Mouse (Mus musculus) embryonic stem cell, embryonic (primary cell): ENCODE data around the gene Prune1.

Source experiments
- CTCF ChIA-PET, 4 experiments: fragments of 300-600 bp in 2 of 4; fragments of 350-600 bp in 2 of 4; sonication (Branson Sonifier 250); formaldehyde crosslinking; loops; one replicate each; lab custom pipeline; 2022; ENCODE audit warnings: inconsistent platforms in 2 of 4; lab: Charles Lee
- POLR2A ChIA-PET, 4 experiments: fragments of 300-600 bp in 2 of 4; fragments of 350-600 bp in 2 of 4; sonication (Branson Sonifier 250); formaldehyde crosslinking; loops; one replicate each; lab custom pipeline; 2022; ENCODE audit warnings: antibody characterized with exemption in 4 of 4, inconsistent platforms in 1 of 4; lab: Charles Lee

The Prune1 gene

DNA sequence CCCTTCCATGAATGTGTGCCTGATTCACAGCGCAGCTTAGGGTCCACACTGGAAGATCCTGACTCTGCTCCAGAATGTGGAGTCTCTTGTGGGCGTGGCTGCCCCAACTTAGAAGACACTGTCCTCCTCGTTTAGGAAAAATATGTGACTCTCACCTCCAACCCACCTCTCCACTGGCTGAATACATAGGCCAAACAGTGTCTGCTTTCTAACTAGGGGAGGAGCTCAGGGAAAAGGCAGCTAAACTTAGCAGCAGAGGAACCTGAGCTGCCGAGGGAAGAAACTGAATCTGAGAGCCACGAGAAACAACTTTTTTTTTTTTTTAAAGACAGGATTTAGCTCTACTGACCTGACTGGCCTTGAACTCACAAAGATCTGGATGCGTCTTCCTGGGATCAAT, 6.7 kb downstream of the Prune1 start:
- CTCF ChIA-PET: interaction anchor here in 3 of 4 experiments (0.5 to 1.0 kb wide), 3 partner anchors 58 to 172 kb away, joined by 3 read pairs; partner anchors contain the start of gene Gabpb2 (in 1 of the 3)
- POLR2A ChIA-PET: interaction anchor here in 3 of 4 experiments (0.6 to 5.7 kb wide), 16 partner anchors 8 to 698 kb away, joined by 3 to 36 read pairs (median 4); partner anchors contain the start of gene Zfp687 (in 1 of the 3)

DNA sequence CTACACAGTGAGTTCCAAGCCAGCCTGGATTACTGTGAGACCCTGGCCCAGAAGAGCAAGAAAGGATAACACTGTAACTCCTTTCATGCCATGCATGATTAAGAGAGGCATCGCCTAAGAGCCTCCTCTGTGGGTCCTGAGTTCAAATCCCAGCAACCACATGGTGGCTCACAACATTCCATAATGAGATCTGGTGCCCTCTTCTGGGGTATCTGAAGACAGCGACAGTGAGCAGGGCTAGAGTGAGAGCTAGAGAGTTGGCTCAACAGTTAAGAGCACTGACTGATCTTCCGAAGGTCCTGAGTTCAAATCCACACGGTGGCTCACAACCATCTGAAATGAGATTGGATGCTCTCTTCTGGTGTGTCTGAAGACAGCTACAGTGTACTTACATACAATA, 7.4 kb downstream of the Prune1 start:
- ChIA-PET POLR2A (interaction anchor here in 3 of 4 experiments (0.6 to 5.7 kb wide), 17 partner anchors 7 to 235 kb away, joined by 3 to 36 read pairs (median 3); partner anchors contain the start of genes Bnipl (in 1 of the 3), Mindy1 (in 1 of the 3) and Prune1 (in 1 of the 3)), CTCF (interaction anchor here in 3 of 4 experiments (0.5 to 1.0 kb wide), 5 partner anchors 51 to 298 kb away, joined by 3 to 17 read pairs (median 3); partner anchors contain the start of gene Gabpb2 (in 1 of the 3))

DNA sequence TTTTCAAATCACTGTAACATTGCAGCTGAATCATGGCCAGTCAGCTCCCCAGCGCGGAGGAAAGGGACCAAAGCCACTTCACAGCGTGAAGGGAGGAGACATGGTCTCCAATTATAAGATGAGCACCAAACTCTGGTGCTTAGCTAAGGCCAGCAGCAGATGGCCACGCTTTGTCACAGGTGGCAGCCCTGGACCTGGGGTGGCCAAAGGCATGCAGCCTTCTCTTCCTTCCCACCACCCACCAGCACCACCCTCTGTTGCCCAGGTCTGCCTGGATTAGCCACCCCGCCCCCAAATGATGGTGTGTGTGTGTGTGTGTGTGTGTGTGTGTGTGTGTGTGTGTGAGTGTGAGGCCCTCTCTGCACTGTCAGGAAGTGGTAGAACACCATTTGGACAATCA, 8.4 kb downstream of the Prune1 start:
- ChIA-PET POLR2A (interaction anchor here in 2 of 4 experiments (0.6 to 5.7 kb wide), 10 partner anchors 8 to 305 kb away, joined by 3 to 36 read pairs (median 3); partner anchors contain the start of genes Prune1 (in 2 of the 2), Bnipl (in 1 of the 2), Gabpb2 (in 1 of the 2) and Mindy1 (in 1 of the 2)), CTCF (interaction anchor here in 2 of 4 experiments (0.5 to 0.7 kb wide), 4 partner anchors 40 to 297 kb away, joined by 3 to 17 read pairs (median 4); no protein-coding TSS in a partner anchor)

DNA sequence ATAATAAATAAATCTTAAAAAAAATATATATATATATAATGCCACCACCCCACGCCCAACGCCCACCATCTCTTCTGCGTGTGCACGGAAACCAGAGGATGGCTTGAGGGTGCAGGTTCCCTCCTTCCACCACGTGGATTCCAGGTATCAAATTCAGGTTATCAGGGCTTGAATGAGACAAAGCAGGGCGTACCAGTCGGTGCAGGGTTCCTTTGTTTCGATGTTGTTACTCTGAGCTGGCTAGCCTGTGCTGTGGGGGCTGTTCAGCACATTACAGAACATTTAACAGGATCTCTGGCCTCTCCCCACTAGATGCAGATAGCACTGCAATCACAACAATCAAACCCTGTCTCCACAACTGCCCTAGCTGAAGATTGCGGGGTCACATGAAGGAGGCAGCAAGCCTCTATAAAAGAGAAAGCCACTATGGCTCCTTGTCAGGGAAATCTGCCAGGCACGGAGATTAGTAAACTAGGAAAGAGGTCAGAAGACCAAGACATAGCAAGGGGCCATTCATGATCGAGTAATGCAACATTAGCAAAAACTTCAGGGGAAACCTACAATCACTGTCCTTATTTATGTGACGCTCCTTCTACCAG, 11.0 kb downstream of the Prune1 start:
- POLR2A ChIA-PET: interaction anchor here in 3 of 4 experiments (0.5 to 4.6 kb wide), 12 partner anchors 11 to 432 kb away, joined by 3 to 29 read pairs (median 4); partner anchors contain the start of genes Mindy1 (in 2 of the 3), Prune1 (in 2 of the 3), Cdc42se1 (in 1 of the 3) and Gm128 (in 1 of the 3)
- CTCF ChIA-PET: interaction anchor here in 3 of 4 experiments (0.6 to 1.8 kb wide), 4 partner anchors 22 to 274 kb away, joined by 3 to 7 read pairs (median 4); no protein-coding TSS in a partner anchor

DNA sequence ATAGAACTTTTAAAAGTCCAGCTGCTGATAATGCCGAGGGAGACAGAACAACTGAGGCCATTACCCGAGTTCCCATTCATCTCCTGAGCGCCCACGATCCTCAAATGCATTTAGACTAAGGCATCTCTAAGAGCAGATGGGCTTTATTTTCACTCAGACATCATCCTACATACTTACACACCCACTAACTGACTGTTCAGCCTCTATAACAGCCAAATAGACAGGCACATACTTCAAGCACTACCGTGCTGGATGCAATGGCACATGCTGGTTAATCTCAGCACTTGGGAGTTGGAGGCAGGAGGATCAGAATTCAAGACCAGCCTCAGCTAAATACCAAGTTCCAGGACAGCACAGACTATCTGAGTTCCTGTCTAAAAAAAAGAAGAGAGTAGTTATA, 12.1 kb downstream of the Prune1 start:
- POLR2A ChIA-PET: interaction anchor here in 2 of 4 experiments (0.6 to 4.6 kb wide), 11 partner anchors 10 to 431 kb away, joined by 3 to 29 read pairs (median 5); partner anchors contain the start of genes Mindy1 (in 2 of the 2), Prune1 (in 2 of the 2) and Gm128 (in 1 of the 2)
- CTCF ChIA-PET: interaction anchor here in 2 of 4 experiments (0.6 to 1.6 kb wide), 4 partner anchors 34 to 747 kb away, joined by 3 to 11 read pairs (median 4); partner anchors contain the start of gene Cers2 (in 1 of the 2)

DNA sequence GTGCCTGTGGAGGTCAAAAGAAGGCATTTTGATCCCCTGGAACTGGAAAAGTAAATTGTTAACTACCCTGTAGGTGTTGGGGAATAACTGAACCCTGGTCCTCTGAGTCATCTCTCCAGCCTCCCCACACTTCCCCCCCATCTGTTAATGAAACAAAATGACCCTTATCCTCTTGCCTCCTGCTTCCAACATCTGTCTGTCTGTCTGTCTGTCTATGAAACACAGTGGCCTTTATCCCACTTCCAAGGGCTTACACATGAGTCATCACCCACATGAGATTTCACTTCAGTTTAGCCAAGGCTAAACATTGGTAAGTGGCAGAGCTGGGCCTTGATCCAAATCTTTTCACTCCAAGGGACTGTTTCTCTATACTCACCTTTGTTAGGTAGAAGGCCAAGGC, 14.0 kb downstream of the Prune1 start:
- CTCF ChIA-PET: no interaction called here

DNA sequence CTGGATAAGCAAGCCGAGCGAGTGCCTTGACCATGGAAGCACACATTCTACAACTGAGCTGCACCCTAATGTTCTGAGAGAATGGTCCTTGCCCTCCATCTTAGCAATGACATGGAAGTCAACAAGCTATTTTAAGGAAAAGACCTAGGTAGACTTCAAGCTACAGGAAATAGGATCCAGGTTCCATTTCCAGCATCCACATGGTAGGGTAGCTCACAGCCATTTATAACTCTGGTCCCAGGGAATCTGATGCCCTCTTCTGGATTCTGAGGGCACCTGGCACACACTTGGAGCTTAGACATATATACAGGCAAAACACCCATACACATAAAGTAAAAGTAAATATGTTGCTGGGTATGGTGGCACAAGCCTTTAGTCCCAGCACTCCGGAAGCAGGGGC, 15.8 kb downstream of the Prune1 start:
- ChIA-PET POLR2A (interaction anchor here in 3 of 4 experiments (0.8 to 1.7 kb wide), 9 partner anchors 9 to 47 kb away, joined by 3 to 7 read pairs (median 4); partner anchors contain the start of genes Bnipl (in 1 of the 3), Gm128 (in 1 of the 3), Mindy1 (in 1 of the 3) and Prune1 (in 1 of the 3)), CTCF (interaction anchor here in 2 of 4 experiments (0.6 to 0.8 kb wide), 3 partner anchors 49 to 274 kb away, joined by 5 to 8 read pairs (median 6); partner anchors contain the start of gene Gabpb2 (in 1 of the 2))

More for the DNA sequence above, 14.0 kb downstream of the Prune1 start:
- POLR2A ChIA-PET: interaction anchor here in 1 of 4 experiments (1.4 to 2.4 kb wide), 4 partner anchors 10 to 127 kb away, joined by 3 to 6 read pairs (median 4); no protein-coding TSS in a partner anchor

DNA sequence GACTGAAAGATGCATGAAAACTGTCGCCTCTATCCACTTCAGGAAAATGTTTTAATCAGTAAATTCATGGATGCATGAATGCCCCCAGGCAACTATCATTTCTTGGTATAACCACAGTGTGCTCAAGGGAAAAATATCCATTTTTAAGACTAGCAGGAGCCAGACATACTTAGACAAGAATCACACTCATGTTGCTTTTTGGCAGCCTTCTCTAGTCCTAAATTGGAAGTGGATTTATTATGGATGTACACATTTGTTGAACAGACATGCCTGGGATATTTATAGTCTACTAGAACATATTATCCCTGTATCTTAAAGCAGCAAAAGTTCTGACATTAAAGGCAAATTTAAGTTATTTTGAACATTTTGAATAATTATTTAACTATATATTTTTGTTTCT, 17.2 kb downstream of the Prune1 start:
- POLR2A ChIA-PET: interaction anchor here in 1 of 4 experiments (1.5 to 1.9 kb wide), 2 partner anchors 34 to 46 kb away, joined by 4 to 7 read pairs; no protein-coding TSS in a partner anchor
- CTCF ChIA-PET: no interaction called here

DNA sequence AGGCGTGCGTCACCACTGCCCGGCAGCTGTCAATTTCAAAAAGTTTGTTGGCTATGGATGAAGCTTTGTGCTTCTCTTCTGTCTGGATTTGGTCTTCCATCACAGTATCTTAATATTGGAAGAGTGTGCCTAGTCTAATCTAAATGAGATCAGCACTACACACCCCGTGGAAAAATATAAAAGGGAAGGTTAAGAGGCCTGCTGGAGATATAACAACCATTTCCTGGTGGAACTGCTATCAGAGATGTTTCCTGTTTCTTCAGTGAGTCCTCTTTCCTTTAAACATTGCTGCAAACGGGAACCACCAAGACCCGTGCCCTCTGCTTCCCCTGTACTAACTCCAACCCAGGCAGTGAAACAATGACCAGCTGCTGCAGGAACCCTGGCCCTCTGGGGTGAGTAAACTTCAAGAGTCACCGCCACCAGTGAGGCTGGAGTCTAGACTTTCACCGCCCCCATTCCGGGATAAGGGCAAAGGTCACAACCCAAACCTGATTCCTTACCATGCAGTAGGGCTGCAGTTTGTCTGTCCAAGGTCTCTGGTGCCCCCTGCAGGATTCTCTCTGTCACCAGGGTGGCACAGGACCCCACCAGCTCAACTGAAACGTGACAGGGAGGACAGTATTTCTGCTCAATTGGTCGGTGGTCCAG, 18.7 kb downstream of the Prune1 start:
- POLR2A ChIA-PET: interaction anchor here (0.6 to 2.1 kb wide), 21 partner anchors 9 to 325 kb away, joined by 3 to 10 read pairs (median 3); partner anchors contain the start of genes Gm128 (in 2 of the 4), Prune1 (in 2 of the 4), Cdc42se1 (in 1 of the 4) and Gabpb2 (in 1 of the 4)
- CTCF ChIA-PET: interaction anchor here (0.5 to 2.1 kb wide), 21 partner anchors 12 to 415 kb away, joined by 3 to 10 read pairs (median 4); partner anchors contain the start of genes Bnipl (in 1 of the 4), Gabpb2 (in 1 of the 4) and Tnfaip8l2 (in 1 of the 4)

DNA sequence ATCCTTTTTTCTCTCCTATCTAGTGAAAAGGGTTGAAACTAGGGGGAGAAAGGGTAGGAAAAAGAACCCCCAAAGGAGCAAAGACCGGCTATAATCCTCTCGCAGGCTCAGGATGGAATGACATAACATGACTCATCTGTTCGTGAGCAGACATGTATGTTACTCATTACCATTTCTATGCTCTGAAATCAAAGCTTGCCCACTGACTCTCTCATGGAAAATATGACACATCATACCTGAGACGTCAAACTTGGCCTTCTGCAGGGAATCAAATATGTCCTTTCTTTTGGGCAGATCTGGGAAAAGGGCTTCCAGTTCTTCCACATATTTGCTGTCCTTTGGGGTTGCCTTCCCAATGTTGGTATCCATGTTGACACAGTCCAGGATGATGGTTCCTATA, 19.9 kb downstream of the Prune1 start:
- ChIA-PET POLR2A (interaction anchor here in 2 of 4 experiments (1.0 to 2.1 kb wide), 7 partner anchors 8 to 53 kb away, joined by 3 to 10 read pairs (median 3); partner anchors contain the start of gene Gabpb2 (in 1 of the 2)), CTCF (interaction anchor here in 2 of 4 experiments (0.6 to 2.1 kb wide), 4 partner anchors 11 to 119 kb away, joined by 5 to 10 read pairs (median 9); partner anchors contain the start of genes Bnipl (in 1 of the 2), Gabpb2 (in 1 of the 2) and Tnfaip8l2 (in 1 of the 2))

DNA sequence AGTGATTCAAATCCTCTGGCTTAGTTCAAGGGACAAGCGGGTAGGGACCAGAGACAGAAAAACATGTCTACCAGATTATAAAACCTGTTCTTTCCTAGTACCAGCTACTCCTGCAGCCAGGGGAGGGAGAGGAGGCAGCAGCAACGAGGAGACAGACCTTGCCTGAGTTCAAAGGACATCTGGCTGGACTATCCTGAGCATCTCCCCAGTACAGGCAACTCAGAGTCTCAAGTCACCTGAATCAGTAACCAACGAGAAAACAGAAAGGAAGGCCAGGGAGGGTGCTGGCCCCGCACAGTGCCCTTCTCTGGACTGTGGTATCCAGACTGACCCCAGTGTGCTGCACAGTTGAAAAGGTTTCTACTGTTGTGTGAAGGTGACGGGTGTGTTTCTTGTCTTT, 24.9 kb downstream of the Prune1 start:
- ChIA-PET POLR2A (interaction anchor here in 2 of 4 experiments (0.7 to 2.2 kb wide), 6 partner anchors 8 to 39 kb away, joined by 3 to 5 read pairs (median 3); no protein-coding TSS in a partner anchor), CTCF (interaction anchor here in 1 of 4 experiments (1.0 kb wide), 1 partner anchor 35 kb away, joined by 3 read pairs; no protein-coding TSS in a partner anchor)

DNA sequence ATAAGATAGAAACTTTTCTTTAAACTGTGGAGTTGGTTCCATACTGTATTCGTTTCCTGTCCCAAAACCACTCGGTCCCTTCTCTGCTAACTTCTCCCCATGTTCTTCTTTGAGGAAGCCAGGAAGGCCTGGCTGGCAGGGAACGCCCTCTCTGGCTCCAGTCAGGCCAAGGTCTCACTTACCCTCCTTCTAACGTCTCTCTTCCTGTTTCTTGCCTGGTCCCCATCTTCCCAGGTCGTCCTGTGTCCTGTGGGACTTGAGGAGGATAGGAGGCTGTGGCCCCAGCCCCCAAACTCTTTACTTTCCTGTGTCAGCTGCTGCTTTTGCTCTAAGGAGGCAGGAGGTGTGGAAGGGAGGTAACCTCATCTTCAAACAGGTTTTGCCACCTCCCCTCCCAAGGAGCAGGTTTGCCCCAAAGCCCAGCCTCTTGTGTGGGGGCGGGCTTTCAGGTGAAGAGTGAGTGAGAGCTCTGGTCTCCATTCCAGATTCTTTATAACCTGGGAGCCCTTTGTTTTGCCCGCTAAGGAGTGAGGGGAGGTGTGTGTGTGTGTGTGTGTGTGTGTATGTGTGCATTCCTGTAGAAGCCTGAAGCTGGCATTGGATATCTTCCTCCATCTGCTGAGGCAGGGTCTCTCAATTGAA, 31.0 kb downstream of the Prune1 start, which contains the start of gene Bnipl:
Bnipl (minus strand) TSS at position 411 of the 642 bp plus-strand sequence.
- ChIA-PET CTCF (interaction anchor here (0.6 to 1.4 kb wide), 6 partner anchors 10 to 254 kb away, joined by 3 to 5 read pairs (median 4); partner anchors contain the start of gene Gabpb2 (in 1 of the 4)), POLR2A (interaction anchor here (0.6 to 3.7 kb wide), 27 partner anchors 8 to 96 kb away, joined by 3 to 18 read pairs (median 5); partner anchors contain the start of genes Gm128 (in 3 of the 4), Gabpb2 (in 2 of the 4), Mllt11 (in 1 of the 4) and Prune1 (in 1 of the 4))

DNA sequence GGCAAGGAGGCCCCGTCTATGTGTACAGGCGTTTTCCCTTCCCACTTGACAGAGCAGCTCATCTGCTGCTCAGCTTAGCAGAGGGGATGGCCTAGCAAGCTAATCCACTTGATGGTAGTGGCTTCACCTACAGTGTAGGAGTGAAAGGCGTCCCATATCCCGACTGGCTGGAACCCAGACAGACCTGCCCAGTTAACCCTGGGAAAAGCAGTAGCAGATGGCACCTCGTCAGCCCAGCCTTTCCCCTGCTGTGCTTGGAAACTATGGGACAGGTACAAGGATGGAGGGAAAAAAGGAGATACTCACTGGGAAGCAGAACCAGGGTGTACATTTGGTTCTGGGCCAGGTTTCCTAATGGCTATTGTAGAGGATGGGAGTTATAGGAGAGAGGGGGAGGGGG, 31.5 kb downstream of the Prune1 start:
- ChIA-PET POLR2A (interaction anchor here in 3 of 4 experiments (1.3 to 3.7 kb wide), 8 partner anchors 9 to 33 kb away, joined by 4 to 18 read pairs (median 10); partner anchors contain the start of genes Gabpb2 (in 2 of the 3), Gm128 (in 2 of the 3) and Prune1 (in 1 of the 3)), CTCF (no interaction called here)

DNA sequence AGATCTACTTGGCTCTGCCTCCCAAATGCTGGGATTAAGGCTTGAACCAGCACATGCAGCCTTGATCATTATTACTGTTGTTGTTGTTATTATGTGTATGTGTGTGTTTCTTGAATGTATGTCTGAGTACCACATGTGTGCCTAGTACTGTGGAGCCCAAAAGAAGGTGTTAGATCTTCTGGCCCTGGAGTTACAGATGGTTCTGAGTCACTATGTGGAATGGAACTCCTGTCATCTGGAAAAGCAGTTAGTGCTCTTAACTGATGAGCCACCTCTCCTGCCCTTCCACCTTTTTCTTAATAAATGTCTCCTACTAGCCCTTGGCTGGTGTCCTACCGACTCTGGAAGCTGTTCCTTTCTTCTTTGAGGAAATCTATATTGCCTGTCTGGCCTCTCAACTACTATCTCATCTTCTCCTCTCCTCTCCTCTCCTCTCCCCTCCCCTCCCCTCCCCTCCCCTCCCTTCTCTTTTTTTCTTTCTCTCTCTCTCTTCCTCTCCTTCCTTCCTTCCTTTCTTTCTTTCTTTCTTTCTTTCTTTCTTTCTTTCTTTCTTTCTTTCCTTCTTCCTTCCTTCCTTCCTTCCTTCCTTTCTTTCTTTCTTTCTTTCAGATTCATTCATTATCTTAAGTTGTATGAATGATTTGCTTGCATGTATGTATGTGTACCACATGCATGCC, 34.1 kb downstream of the Prune1 start:
- ChIA-PET CTCF (interaction anchor here in 2 of 4 experiments (0.6 to 0.8 kb wide), 2 partner anchors 23 to 268 kb away, joined by 3 to 4 read pairs; no protein-coding TSS in a partner anchor), POLR2A (interaction anchor here in 2 of 4 experiments (0.7 to 2.9 kb wide), 11 partner anchors 10 to 47 kb away, joined by 3 to 11 read pairs (median 3); partner anchors contain the start of gene Gabpb2 (in 1 of the 2))

DNA sequence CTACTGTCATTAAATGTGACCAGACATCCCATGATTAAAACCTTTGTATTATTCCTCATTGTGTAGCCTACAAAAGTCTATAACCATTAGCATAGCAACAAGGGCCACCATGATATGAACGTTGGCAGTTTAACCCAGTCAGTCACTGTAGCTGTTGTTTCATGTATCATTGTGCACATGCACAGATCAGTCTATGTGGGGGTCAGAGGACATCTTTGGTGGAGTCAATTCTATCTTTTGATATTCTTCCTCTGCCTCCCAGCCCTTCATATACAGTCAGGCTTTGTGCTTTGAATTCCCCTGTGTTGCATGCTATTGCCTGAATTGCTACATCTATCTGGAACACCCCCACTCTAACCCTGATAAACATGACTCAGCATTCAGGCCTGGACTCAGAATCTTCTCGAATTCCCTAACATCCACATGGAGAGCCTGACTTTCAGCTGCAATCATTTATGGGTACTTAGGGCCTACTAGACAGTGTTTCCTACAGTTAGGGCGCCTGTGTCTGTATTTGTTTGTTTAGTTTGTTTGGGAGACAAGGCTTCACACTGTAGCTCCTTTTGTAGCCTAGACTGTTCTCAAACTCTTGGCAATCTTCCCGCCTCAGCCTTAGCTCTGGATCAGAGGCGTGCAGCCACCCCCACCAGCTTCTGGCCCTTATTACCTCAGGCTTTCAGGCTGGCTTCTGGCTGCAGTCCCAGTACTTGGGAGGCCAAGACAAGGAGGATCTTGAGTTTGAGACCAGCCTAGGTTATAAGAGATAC, 35.2 kb downstream of the Prune1 start:
- ChIA-PET POLR2A (interaction anchor here in 2 of 4 experiments (0.7 to 2.9 kb wide), 3 partner anchors 9 to 17 kb away, joined by 4 to 9 read pairs (median 4); no protein-coding TSS in a partner anchor), CTCF (no interaction called here)
